Mouse (Mus musculus) spleen, adult 12 weeks (tissue): ENCODE measurements at regions not wholly inside any gene's neighbourhood (a gene's known extent, or its start where the extent isn't known, plus 50 kb on each side); places are given as distances from the start of the nearest gene placed in this dataset.
A peak's percentile ranks its signal among the peaks of the same experiment; 100 is the strongest.

Source experiments
- DNase-seq: peaks from one replicate; pipeline ENCODE4 v3.0.0; 2022; ENCODE audit warnings: low spot score

- DNase-seq = no peak
These were observed 51.3 kb upstream of the Serbp1 start for GRCm38 (mm10) chr6:67186537-67187274.

GRCm38 (mm10) chr6:67184662-67185061 lies 53.3 kb upstream of the Serbp1 start:
- no peak for DNase-seq

- no peak for DNase-seq
These were observed 54.3 kb upstream of the Serbp1 start for GRCm38 (mm10) chr6:67183481-67184215.

GRCm38 (mm10) chr6:67182453-67182852 lies 55.5 kb upstream of the Serbp1 start:
- no peak for DNase-seq

GRCm38 (mm10) chr6:67181459-67181858 lies 56.5 kb upstream of the Serbp1 start:
- no peak for DNase-seq

GRCm38 (mm10) chr6:67179416-67179815 lies 58.6 kb upstream of the Serbp1 start:
- no peak for DNase-seq

GRCm38 (mm10) chr6:67178531-67178930 lies 59.4 kb upstream of the Serbp1 start:
- DNase-seq = no peak

GRCm38 (mm10) chr6:67178101-67178500 lies 59.9 kb upstream of the Serbp1 start:
- no peak for DNase-seq

- DNase-seq = no peak
These were observed 67.4 kb upstream of the Serbp1 start for GRCm38 (mm10) chr6:67170674-67170946.

GRCm38 (mm10) chr6:67169873-67170673 lies 67.9 kb upstream of the Serbp1 start:
- no peak for DNase-seq

- DNase-seq = no peak
These were observed 69.2 kb upstream of the Serbp1 start for GRCm38 (mm10) chr6:67168803-67169202.

- no peak for DNase-seq
These were observed 69.8 kb upstream of the Serbp1 start for GRCm38 (mm10) chr6:67168031-67168777.

GRCm38 (mm10) chr6:67165091-67165490 lies 72.9 kb upstream of the Serbp1 start:
- DNase-seq = no peak

GRCm38 (mm10) chr6:67163947-67164346 lies 74.0 kb upstream of the Serbp1 start:
- no peak for DNase-seq

GRCm38 (mm10) chr6:67162814-67163213 lies 75.2 kb upstream of the Serbp1 start:
- no peak for DNase-seq

- peak; percentile 35 for DNase-seq
These were observed 76.4 kb upstream of the Serbp1 start for GRCm38 (mm10) chr6:67161610-67162009.

GRCm38 (mm10) chr6:67160564-67160963 lies 77.4 kb upstream of the Serbp1 start:
- DNase-seq = no peak

GRCm38 (mm10) chr6:67159726-67160523 lies 78.1 kb upstream of the Serbp1 start:
- no peak for DNase-seq

- DNase-seq = no peak
These were observed 78.8 kb upstream of the Serbp1 start for GRCm38 (mm10) chr6:67159224-67159623.

- DNase-seq = peak; percentile 74
These were observed 79.2 kb upstream of the Serbp1 start for GRCm38 (mm10) chr6:67158765-67159164.

- DNase-seq = no peak
These were observed 85.0 kb upstream of the Serbp1 start for GRCm38 (mm10) chr6:67152845-67153468.
